Mouse (Mus musculus) erythroblast, embryonic 14.5 days (primary cell): Measurements from ENCODE around the gene Bche.

Experiments
- GATA1 ChIP-seq: IDR thresholded peaks from 2 replicates; pipeline ENCODE4 v1.6.1; 2012; ENCODE audit warnings: low read length, inconsistent platforms, mixed read lengths
- TAL1 ChIP-seq: IDR thresholded peaks from 3 replicates; pipeline ENCODE4 v1.6.1; 2012; ENCODE audit warnings: low read length, inconsistent platforms, mixed read lengths

- no peak for TF ChIP-seq GATA1
- TF ChIP-seq TAL1 = no peak
These were observed 116.3 kb downstream of the Bche start for GRCm38 (mm10) chr3:73591757-73592533.
